Mouse (Mus musculus) hindbrain, embryonic 16.5 days (tissue): Measurements from ENCODE around the gene Gabrg3. TPM values are rescaled to one million over a fixed set of nuclear protein-coding genes. Genes with fewer than 3 reads are reported as not detected.

Experiments used
- ATAC-seq: fragments of 200-750 bp; cut with Nextera tagmentation; 2 replicates; pipeline ENCODE4 v1.8.0; 2017; ENCODE audit warnings: moderate TSS enrichment, moderate library complexity
- H3K27ac ChIP-seq: fragments of 300-500 bp; sonication (generic); 2 replicates; pipeline ENCODE4 v1.5.1; 2014; ENCODE audit warnings: low read depth, mild to moderate bottlenecking, control low read depth, low read length, moderate library complexity
- H3K27me3 ChIP-seq: fragments of 300-500 bp; sonication (generic); replicated peaks from 2 replicates; pipeline ENCODE4 v1.6.1; 2014; ENCODE audit warnings: low read length; ENCODE audit not compliant: control insufficient read depth, insufficient read depth
- H3K36me3 ChIP-seq: fragments of 300-500 bp; sonication (generic); 2 replicates; pipeline ENCODE4 v1.6.1; 2014; ENCODE audit warnings: mild to moderate bottlenecking, low read length, moderate library complexity, mixed read lengths; ENCODE audit not compliant: control insufficient read depth, insufficient read depth
- H3K4me1 ChIP-seq: fragments of 300-500 bp; sonication (generic); 2 replicates; pipeline ENCODE4 v1.6.1; 2014; ENCODE audit warnings: low read depth, low read length; ENCODE audit not compliant: control insufficient read depth, insufficient read depth
- H3K4me2 ChIP-seq: fragments of 300-500 bp; sonication (generic); 2 replicates; pipeline ENCODE4 v1.6.1; 2014; ENCODE audit warnings: mild to moderate bottlenecking, low read length, control low read depth, moderate library complexity
- H3K4me3 ChIP-seq: fragments of 300-500 bp; sonication (generic); 2 replicates; pipeline ENCODE4 v1.5.1; 2014; ENCODE audit warnings: mild to moderate bottlenecking, low read length, control low read depth, moderate library complexity
- H3K9ac ChIP-seq: fragments of 300-500 bp; sonication (generic); 2 replicates; pipeline ENCODE4 v1.6.1; 2014; ENCODE audit warnings: low read depth, mild to moderate bottlenecking, control low read depth, low read length, moderate library complexity
- H3K9me3 ChIP-seq: fragments of 300-500 bp; sonication (generic); 2 replicates; pipeline ENCODE4 v1.6.1; 2014; ENCODE audit warnings: mild to moderate bottlenecking, low read length, moderate library complexity; ENCODE audit not compliant: control insufficient read depth
- WGBS: fragments of 180-500 bp; shearing (Covaris S2); extraction: QIAGEN DNeasy Blood & Tissue Kit; methylation state at CpG from one replicate; pipeline ENCODE4 v1.1.7; 2014; 5-methylcytosine and 5-hydroxymethylcytosine counted together
- polyA plus RNA-seq: library from polyadenylated mRNA; unstranded; fragments of >200 nt; fragmentation: Nextera tagmentation; extraction: Ambion mirVana; gene quantifications from 2 replicates; pipeline ENCODE4 v1.2.1, GENCODE M21; 2015

The Gabrg3 gene
- polyA plus RNA-seq, 1 experiment from 2014 or later, result 10.3 TPM

- Histone ChIP-seq H3K4me1 (no peaks in the 10 kb centered on the region), H3K9ac (no peak overlapping the region), H3K9me3 (no peaks in the 10 kb centered on the region), H3K27ac (no peak overlapping the region), H3K4me2 (no peak overlapping the region), H3K4me3 (no peak overlapping the region), H3K36me3 (no peaks in the 10 kb centered on the region), H3K27me3 (no peaks in the 10 kb centered on the region)
- WGBS, result 58% methylated on average over 2 of the region's 2 CpGs
- ATAC-seq, result no peak; the same call in 1 of the 2 replicates
Observed at GRCm38 (mm10) chr7:56914862-56915261, 472.1 kb downstream of the Gabrg3 start.

GRCm38 (mm10) chr7:56899762-56900161, 487.2 kb downstream of the Gabrg3 start:
- no peak for ATAC-seq
- Histone ChIP-seq H3K9ac (no peak overlapping the region), H3K9me3 (no peaks in the 10 kb centered on the region), H3K27ac (no peak overlapping the region), H3K36me3 (no peaks in the 10 kb centered on the region), H3K27me3 (no peaks in the 10 kb centered on the region), H3K4me2 (no peak overlapping the region), H3K4me3 (no peak overlapping the region), H3K4me1 (no peaks in the 10 kb centered on the region)
- 39% methylated on average over 4 of the region's 4 CpGs for WGBS

GRCm38 (mm10) chr7:56867314-56868075, 519.5 kb downstream of the Gabrg3 start:
- 90% methylated on average over 1 of the region's 1 CpGs for WGBS
- Histone ChIP-seq H3K27ac (no peak overlapping the region), H3K4me2 (no peak overlapping the region), H3K36me3 (no peaks in the 10 kb centered on the region), H3K27me3 (no peaks in the 10 kb centered on the region), H3K4me3 (no peak overlapping the region), H3K9ac (no peak overlapping the region), H3K9me3 (peaks cover 2% of the 10 kb centered on the region; the same call in 1 of the 2 replicates), H3K4me1 (no peaks in the 10 kb centered on the region)
- ATAC-seq, result no peak

DNA sequence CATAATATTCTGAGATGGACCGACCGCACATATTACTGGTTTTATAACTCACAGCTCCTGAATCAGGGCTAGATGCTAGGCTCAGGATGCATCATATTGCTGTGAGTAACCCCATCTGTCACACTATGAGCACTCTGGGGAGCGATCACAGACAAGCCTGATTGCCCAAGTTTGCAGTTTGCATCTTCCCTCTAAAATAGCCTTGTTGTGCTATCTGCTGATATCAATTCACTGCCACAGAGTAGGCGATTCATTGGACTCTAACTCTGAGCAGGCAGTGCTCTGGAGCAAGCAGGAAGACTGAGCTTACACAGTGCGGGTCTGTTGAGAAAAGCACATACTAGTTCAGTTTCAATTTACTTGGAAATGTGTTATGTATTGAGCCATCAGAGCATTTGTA, 543.4 kb downstream of the Gabrg3 start:
- 90% methylated on average over 5 of the region's 5 CpGs for WGBS
- H3K36me3 ChIP-seq, result no peaks in the 10 kb centered on the region
- H3K4me1 ChIP-seq, result no peaks in the 10 kb centered on the region
- no peak overlapping the region for H3K27ac ChIP-seq
- H3K27me3 ChIP-seq, result no peaks in the 10 kb centered on the region
- no peak for ATAC-seq
- H3K4me3 ChIP-seq, result no peak overlapping the region
- no peaks in the 10 kb centered on the region for H3K9me3 ChIP-seq
- H3K4me2 ChIP-seq, result no peak overlapping the region
- H3K9ac ChIP-seq, result no peak overlapping the region

- Histone ChIP-seq H3K4me2 (no peak overlapping the region), H3K4me3 (no peak overlapping the region), H3K36me3 (no peaks in the 10 kb centered on the region), H3K27ac (no peak overlapping the region), H3K4me1 (no peaks in the 10 kb centered on the region), H3K9ac (no peak overlapping the region), H3K9me3 (no peaks in the 10 kb centered on the region), H3K27me3 (no peaks in the 10 kb centered on the region)
- 88% methylated on average over 6 of the region's 6 CpGs for WGBS
- ATAC-seq, result no peak
Observed at GRCm38 (mm10) chr7:56825446-56825845, 561.5 kb downstream of the Gabrg3 start.

GRCm38 (mm10) chr7:56801841-56802240, 585.1 kb downstream of the Gabrg3 start:
- no peak overlapping the region for H3K27ac ChIP-seq
- H3K9me3 ChIP-seq, result no peaks in the 10 kb centered on the region
- H3K4me2 ChIP-seq, result no peak overlapping the region
- H3K27me3 ChIP-seq, result no peaks in the 10 kb centered on the region
- H3K4me3 ChIP-seq, result no peak overlapping the region
- WGBS, result 86% methylated on average over 1 of the region's 1 CpGs
- no peak overlapping the region for H3K9ac ChIP-seq
- ATAC-seq, result no peak
- no peaks in the 10 kb centered on the region for H3K36me3 ChIP-seq
- H3K4me1 ChIP-seq, result no peaks in the 10 kb centered on the region

GRCm38 (mm10) chr7:56779122-56779521, 607.9 kb downstream of the Gabrg3 start:
- Histone ChIP-seq H3K4me2 (no peak overlapping the region), H3K36me3 (no peaks in the 10 kb centered on the region), H3K9me3 (no peaks in the 10 kb centered on the region), H3K9ac (no peak overlapping the region), H3K4me3 (no peak overlapping the region), H3K4me1 (no peaks in the 10 kb centered on the region), H3K27ac (no peak overlapping the region), H3K27me3 (no peaks in the 10 kb centered on the region)
- ATAC-seq, result no peak
- WGBS, result 82% methylated on average over 1 of the region's 1 CpGs

- H3K27ac ChIP-seq, result no peak overlapping the region
- no peaks in the 10 kb centered on the region for H3K36me3 ChIP-seq
- 79% methylated on average over 4 of the region's 4 CpGs for WGBS
- H3K27me3 ChIP-seq, result no peaks in the 10 kb centered on the region
- H3K9me3 ChIP-seq, result no peaks in the 10 kb centered on the region
- H3K4me2 ChIP-seq, result no peak overlapping the region
- no peak overlapping the region for H3K4me3 ChIP-seq
- no peak for ATAC-seq
- no peak overlapping the region for H3K9ac ChIP-seq
- H3K4me1 ChIP-seq, result no peaks in the 10 kb centered on the region
Observed at GRCm38 (mm10) chr7:56768216-56768615, 618.8 kb downstream of the Gabrg3 start.

GRCm38 (mm10) chr7:56767796-56768195, 619.2 kb downstream of the Gabrg3 start:
- Histone ChIP-seq H3K9me3 (no peaks in the 10 kb centered on the region), H3K4me3 (no peak overlapping the region), H3K4me2 (no peak overlapping the region), H3K27ac (no peak overlapping the region), H3K9ac (no peak overlapping the region), H3K27me3 (no peaks in the 10 kb centered on the region), H3K36me3 (no peaks in the 10 kb centered on the region), H3K4me1 (no peaks in the 10 kb centered on the region)
- no peak for ATAC-seq
- WGBS, result 81% methylated on average over 1 of the region's 1 CpGs
